Mouse (Mus musculus): ENCODE data around the gene Nkpd1. TPM values are rescaled to one million over a fixed set of nuclear protein-coding genes. Genes with fewer than 3 reads are reported as not detected.
A peak's percentile ranks its signal among the peaks of the same experiment; 100 is the strongest.

Nkpd1 gene
- polyA plus RNA-seq, 1 experiment from 2014 or later = not detected

GRCm38 (mm10) chr7:19524420-19525104 lies 6.9 kb downstream of the Nkpd1 start:
- no peak overlapping the region for H3K27ac ChIP-seq (replicated peaks)
- H3K4me1 ChIP-seq = peaks cover 30% of the 10 kb centered on the region
- 11% methylated on average over 24 of the region's 24 CpGs for WGBS
- H3K9ac ChIP-seq = peak overlapping the region; percentile 74
- peaks cover 68% of the 10 kb centered on the region for H3K27me3 ChIP-seq (replicated peaks)
- H3K9me3 ChIP-seq = no peaks in the 10 kb centered on the region
- peaks cover 14% of the 10 kb centered on the region for H3K36me3 ChIP-seq
- peak overlapping the region; percentile 87 for H3K4me2 ChIP-seq
- no peak for ATAC-seq (ENCODE audit: extremely low read depth, insufficient number of reproducible peaks, low FRiP score, low TSS enrichment)
- H3K4me3 ChIP-seq = peak overlapping the region; percentile 54

GRCm38 (mm10) chr7:19525105-19525481 lies 7.5 kb downstream of the Nkpd1 start:
- 83% methylated on average over 2 of the region's 2 CpGs for WGBS
- H3K4me3 ChIP-seq = no peak overlapping the region
- H3K9ac ChIP-seq = no peak overlapping the region
- H3K4me1 ChIP-seq = peaks cover 25% of the 10 kb centered on the region
- peaks cover 19% of the 10 kb centered on the region for H3K36me3 ChIP-seq
- no peak overlapping the region for H3K4me2 ChIP-seq
- ATAC-seq (ENCODE audit: extremely low read depth, insufficient number of reproducible peaks, low FRiP score, low TSS enrichment) = no peak
- H3K27ac ChIP-seq (replicated peaks) = no peak overlapping the region
- H3K9me3 ChIP-seq = no peaks in the 10 kb centered on the region
- H3K27me3 ChIP-seq (replicated peaks) = peaks cover 62% of the 10 kb centered on the region

GRCm38 (mm10) chr7:19531077-19531476 lies 13.4 kb downstream of the Nkpd1 start:
- Histone ChIP-seq H3K4me1 (peaks cover 5% of the 10 kb centered on the region), H3K9ac (no peak overlapping the region), H3K27me3 (replicated peaks) (peaks cover 6% of the 10 kb centered on the region; the same call in 1 of the 2 replicates), H3K4me3 (no peak overlapping the region), H3K9me3 (no peaks in the 10 kb centered on the region), H3K4me2 (no peak overlapping the region), H3K27ac (replicated peaks) (no peak overlapping the region), H3K36me3 (peaks cover 77% of the 10 kb centered on the region)
- ATAC-seq (ENCODE audit: extremely low read depth, insufficient number of reproducible peaks, low FRiP score, low TSS enrichment) = no peak
- WGBS = 71% methylated on average over 10 of the region's 10 CpGs

GRCm38 (mm10) chr7:19532240-19532639 lies 14.6 kb downstream of the Nkpd1 start:
- ATAC-seq (ENCODE audit: extremely low read depth, insufficient number of reproducible peaks, low FRiP score, low TSS enrichment) = no peak
- Histone ChIP-seq H3K36me3 (peaks cover 77% of the 10 kb centered on the region), H3K27ac (replicated peaks) (no peak overlapping the region), H3K4me3 (no peak overlapping the region), H3K9ac (no peak overlapping the region), H3K27me3 (replicated peaks) (no peaks in the 10 kb centered on the region), H3K9me3 (no peaks in the 10 kb centered on the region), H3K4me2 (no peak overlapping the region), H3K4me1 (peaks cover 17% of the 10 kb centered on the region)
- 85% methylated on average over 14 of the region's 14 CpGs for WGBS

GRCm38 (mm10) chr7:19534676-19535075 lies 17.0 kb downstream of the Nkpd1 start:
- Histone ChIP-seq H3K27ac (replicated peaks) (no peak overlapping the region), H3K4me2 (no peak overlapping the region), H3K36me3 (peaks cover 65% of the 10 kb centered on the region), H3K27me3 (replicated peaks) (no peaks in the 10 kb centered on the region), H3K9ac (no peak overlapping the region), H3K9me3 (no peaks in the 10 kb centered on the region), H3K4me1 (peaks cover 23% of the 10 kb centered on the region), H3K4me3 (no peak overlapping the region)
- 92% methylated on average over 10 of the region's 10 CpGs for WGBS
- no peak for ATAC-seq (ENCODE audit: extremely low read depth, insufficient number of reproducible peaks, low FRiP score, low TSS enrichment)

GRCm38 (mm10) chr7:19540771-19541566 lies 23.3 kb downstream of the Nkpd1 start:
- no peaks in the 10 kb centered on the region for H3K27me3 ChIP-seq (replicated peaks)
- no peak overlapping the region; the same call in 1 of the 2 replicates for H3K9ac ChIP-seq
- peaks cover 65% of the 10 kb centered on the region for H3K4me1 ChIP-seq
- H3K36me3 ChIP-seq = 0 out of 2 replicates have a peak, but pooled peaks cover 2% of the 10 kb centered on the region
- H3K9me3 ChIP-seq = no peaks in the 10 kb centered on the region
- H3K4me3 ChIP-seq = no peak overlapping the region
- no peak overlapping the region for H3K4me2 ChIP-seq
- WGBS = 83% methylated on average over 2 of the region's 2 CpGs
- no peak overlapping the region for H3K27ac ChIP-seq (replicated peaks)
- ATAC-seq (ENCODE audit: extremely low read depth, insufficient number of reproducible peaks, low FRiP score, low TSS enrichment) = no peak

GRCm38 (mm10) chr7:19541681-19542154 lies 24.1 kb downstream of the Nkpd1 start:
- Histone ChIP-seq H3K27ac (replicated peaks) (no peak overlapping the region; the same call in 1 of the 2 replicates), H3K9me3 (no peaks in the 10 kb centered on the region), H3K4me3 (no peak overlapping the region), H3K27me3 (replicated peaks) (no peaks in the 10 kb centered on the region), H3K9ac (peak overlapping the region; percentile 42; the same call in 1 of the 2 replicates), H3K36me3 (0 out of 2 replicates have a peak, but pooled peaks cover 2% of the 10 kb centered on the region), H3K4me2 (0 out of 2 replicates have a peak overlapping the region, but pooled peaks have one; percentile 2), H3K4me1 (peaks cover 65% of the 10 kb centered on the region)
- 83% methylated on average over 7 of the region's 7 CpGs for WGBS
- no peak for ATAC-seq (ENCODE audit: extremely low read depth, insufficient number of reproducible peaks, low FRiP score, low TSS enrichment)

GRCm38 (mm10) chr7:19542155-19542691 lies 24.6 kb downstream of the Nkpd1 start:
- Histone ChIP-seq H3K36me3 (0 out of 2 replicates have a peak, but pooled peaks cover 2% of the 10 kb centered on the region), H3K9ac (peak overlapping the region; percentile 42; the same call in 1 of the 2 replicates), H3K4me2 (0 out of 2 replicates have a peak overlapping the region, but pooled peaks have one; percentile 2), H3K27me3 (replicated peaks) (no peaks in the 10 kb centered on the region), H3K9me3 (no peaks in the 10 kb centered on the region), H3K27ac (replicated peaks) (no peak overlapping the region), H3K4me1 (peaks cover 63% of the 10 kb centered on the region), H3K4me3 (no peak overlapping the region)
- 71% methylated on average over 8 of the region's 8 CpGs for WGBS
- ATAC-seq (ENCODE audit: extremely low read depth, insufficient number of reproducible peaks, low FRiP score, low TSS enrichment) = peak; percentile 11; the same call in 1 of the 2 replicates

GRCm38 (mm10) chr7:19543584-19543983 lies 25.9 kb downstream of the Nkpd1 start:
- H3K36me3 ChIP-seq = 0 out of 2 replicates have a peak, but pooled peaks cover 4% of the 10 kb centered on the region
- no peaks in the 10 kb centered on the region for H3K27me3 ChIP-seq (replicated peaks)
- H3K4me3 ChIP-seq = no peak overlapping the region
- ATAC-seq (ENCODE audit: extremely low read depth, insufficient number of reproducible peaks, low FRiP score, low TSS enrichment) = no peak
- WGBS = 38% methylated on average over 6 of the region's 6 CpGs
- no peak overlapping the region for H3K27ac ChIP-seq (replicated peaks)
- H3K9me3 ChIP-seq = no peaks in the 10 kb centered on the region
- no peak overlapping the region; the same call in 1 of the 2 replicates for H3K9ac ChIP-seq
- H3K4me1 ChIP-seq = peaks cover 60% of the 10 kb centered on the region
- H3K4me2 ChIP-seq = no peak overlapping the region

- H3K9ac ChIP-seq = no peak overlapping the region
- WGBS = 36% methylated on average over 3 of the region's 3 CpGs
- H3K4me2 ChIP-seq = no peak overlapping the region
- no peak overlapping the region for H3K27ac ChIP-seq (replicated peaks)
- no peak for ATAC-seq (ENCODE audit: extremely low read depth, insufficient number of reproducible peaks, low FRiP score, low TSS enrichment)
- H3K9me3 ChIP-seq = no peaks in the 10 kb centered on the region
- 0 out of 2 replicates have a peak, but pooled peaks cover 3% of the 10 kb centered on the region for H3K36me3 ChIP-seq
- H3K4me3 ChIP-seq = no peak overlapping the region
- H3K4me1 ChIP-seq = peaks cover 56% of the 10 kb centered on the region
- no peaks in the 10 kb centered on the region for H3K27me3 ChIP-seq (replicated peaks)
Observed at GRCm38 (mm10) chr7:19546007-19546406, 28.4 kb downstream of the Nkpd1 start.

- Histone ChIP-seq H3K27me3 (replicated peaks) (no peaks in the 10 kb centered on the region), H3K4me3 (no peak overlapping the region), H3K27ac (replicated peaks) (no peak overlapping the region), H3K9me3 (no peaks in the 10 kb centered on the region), H3K9ac (no peak overlapping the region), H3K4me1 (peaks cover 49% of the 10 kb centered on the region), H3K36me3 (peaks cover 8% of the 10 kb centered on the region; the same call in 1 of the 2 replicates), H3K4me2 (no peak overlapping the region)
- 65% methylated on average over 2 of the region's 2 CpGs for WGBS
- no peak for ATAC-seq (ENCODE audit: extremely low read depth, insufficient number of reproducible peaks, low FRiP score, low TSS enrichment)
Observed at GRCm38 (mm10) chr7:19547344-19547969, 29.8 kb downstream of the Nkpd1 start.

Measured in heart, embryonic 13.5 days (tissue).